Mouse (Mus musculus): ENCODE measurements around the gene Synj2. TPM values are rescaled to one million over a fixed set of nuclear protein-coding genes. Genes with fewer than 3 reads are reported as not detected.

Gene Synj2
- total and polyA plus RNA-seq, 2 experiments from 2014 or later: 4.8 to 15.9 TPM

- Histone ChIP-seq H3K9ac (replicated peaks; ENCODE audit: low read depth, low read length) (no peak overlapping the region), H3K4me1 (ENCODE audit: control insufficient read depth, insufficient read depth) (peaks cover 51% of the 10 kb centered on the region), H3K9me3 (replicated peaks; ENCODE audit: control insufficient read depth, low read length) (no peaks in the 10 kb centered on the region), H3K27ac (ENCODE audit: low read depth) (peak overlapping the region; percentile 39), H3K36me3 (replicated peaks; ENCODE audit: control insufficient read depth, insufficient read depth, low read length) (0 out of 2 replicates have a peak, but pooled peaks cover 4% of the 10 kb centered on the region), H3K4me3 (ENCODE audit: low read depth, low read length) (no peak overlapping the region), H3K4me2 (ENCODE audit: low read depth, low read length) (no peak overlapping the region), H3K27me3 (ENCODE audit: control insufficient read depth, insufficient read depth, low read length) (no peaks in the 10 kb centered on the region)
- 63% methylated on average over 6 of the region's 6 CpGs for WGBS
- TF ChIP-seq EP300 (IDR thresholded peaks at IDR 0.05; ENCODE audit: low read depth) (no peak), CTCF (IDR thresholded peaks at IDR 0.05; ENCODE audit: low read depth) (no peak)
- DNase-seq (ENCODE audit: low spot score): no peak
- no peak; the same call in 1 of the 2 replicates for ATAC-seq (ENCODE audit: insufficient read depth, low read depth)
Observed at GRCm38 (mm10) chr17:5983150-5983549, 42.1 kb downstream of the Synj2 start.

GRCm38 (mm10) chr17:5983901-5984300, 42.8 kb downstream of the Synj2 start:
- no peak overlapping the region for H3K4me2 ChIP-seq (ENCODE audit: low read depth, low read length)
- H3K4me3 ChIP-seq (ENCODE audit: low read depth, low read length): no peak overlapping the region
- WGBS: 74% methylated on average over 6 of the region's 6 CpGs
- H3K27ac ChIP-seq (ENCODE audit: low read depth): no peak overlapping the region
- DNase-seq (ENCODE audit: low spot score) (no peak), ATAC-seq (ENCODE audit: insufficient read depth, low read depth) (no peak)
- H3K27me3 ChIP-seq (ENCODE audit: control insufficient read depth, insufficient read depth, low read length): no peaks in the 10 kb centered on the region
- TF ChIP-seq EP300 (IDR thresholded peaks at IDR 0.05; ENCODE audit: low read depth) (no peak), CTCF (IDR thresholded peaks at IDR 0.05; ENCODE audit: low read depth) (no peak)
- no peak overlapping the region for H3K9ac ChIP-seq (replicated peaks; ENCODE audit: low read depth, low read length)
- H3K9me3 ChIP-seq (replicated peaks; ENCODE audit: control insufficient read depth, low read length): no peaks in the 10 kb centered on the region
- 0 out of 2 replicates have a peak, but pooled peaks cover 4% of the 10 kb centered on the region for H3K36me3 ChIP-seq (replicated peaks; ENCODE audit: control insufficient read depth, insufficient read depth, low read length)
- peaks cover 43% of the 10 kb centered on the region for H3K4me1 ChIP-seq (ENCODE audit: control insufficient read depth, insufficient read depth)

- H3K4me3 ChIP-seq (ENCODE audit: low read depth, low read length): no peak overlapping the region
- H3K4me1 ChIP-seq (ENCODE audit: control insufficient read depth, insufficient read depth): peaks cover 34% of the 10 kb centered on the region
- 0 out of 2 replicates have a peak, but pooled peaks cover 4% of the 10 kb centered on the region for H3K36me3 ChIP-seq (replicated peaks; ENCODE audit: control insufficient read depth, insufficient read depth, low read length)
- H3K27me3 ChIP-seq (ENCODE audit: control insufficient read depth, insufficient read depth, low read length): no peaks in the 10 kb centered on the region
- ATAC-seq (ENCODE audit: insufficient read depth, low read depth) (no peak), DNase-seq (ENCODE audit: low spot score) (no peak)
- no peak overlapping the region for H3K4me2 ChIP-seq (ENCODE audit: low read depth, low read length)
- 79% methylated on average over 13 of the region's 13 CpGs for WGBS
- H3K27ac ChIP-seq (ENCODE audit: low read depth): no peak overlapping the region
- TF ChIP-seq CTCF (IDR thresholded peaks at IDR 0.05; ENCODE audit: low read depth) (no peak), EP300 (IDR thresholded peaks at IDR 0.05; ENCODE audit: low read depth) (no peak)
- H3K9me3 ChIP-seq (replicated peaks; ENCODE audit: control insufficient read depth, low read length): no peaks in the 10 kb centered on the region
- H3K9ac ChIP-seq (replicated peaks; ENCODE audit: low read depth, low read length): no peak overlapping the region
Observed at GRCm38 (mm10) chr17:5984700-5985231, 43.7 kb downstream of the Synj2 start.

GRCm38 (mm10) chr17:5985271-5985670, 44.2 kb downstream of the Synj2 start:
- no peak for DNase-seq (ENCODE audit: low spot score)
- Histone ChIP-seq H3K4me3 (ENCODE audit: low read depth, low read length) (no peak overlapping the region), H3K9ac (replicated peaks; ENCODE audit: low read depth, low read length) (no peak overlapping the region), H3K27me3 (ENCODE audit: control insufficient read depth, insufficient read depth, low read length) (no peaks in the 10 kb centered on the region), H3K36me3 (replicated peaks; ENCODE audit: control insufficient read depth, insufficient read depth, low read length) (0 out of 2 replicates have a peak, but pooled peaks cover 8% of the 10 kb centered on the region), H3K4me1 (ENCODE audit: control insufficient read depth, insufficient read depth) (peaks cover 30% of the 10 kb centered on the region), H3K27ac (ENCODE audit: low read depth) (no peak overlapping the region), H3K9me3 (replicated peaks; ENCODE audit: control insufficient read depth, low read length) (no peaks in the 10 kb centered on the region), H3K4me2 (ENCODE audit: low read depth, low read length) (no peak overlapping the region)
- 94% methylated on average over 1 of the region's 1 CpGs for WGBS
- ATAC-seq (ENCODE audit: insufficient read depth, low read depth): no peak
- TF ChIP-seq CTCF (IDR thresholded peaks at IDR 0.05; ENCODE audit: low read depth) (no peak), EP300 (IDR thresholded peaks at IDR 0.05; ENCODE audit: low read depth) (no peak)

GRCm38 (mm10) chr17:5987271-5988056, 46.4 kb downstream of the Synj2 start:
- WGBS: 55% methylated on average over 11 of the region's 11 CpGs
- H3K27me3 ChIP-seq (ENCODE audit: control insufficient read depth, insufficient read depth, low read length): no peaks in the 10 kb centered on the region
- H3K9me3 ChIP-seq (replicated peaks; ENCODE audit: control insufficient read depth, low read length): no peaks in the 10 kb centered on the region
- H3K4me1 ChIP-seq (ENCODE audit: control insufficient read depth, insufficient read depth): peaks cover 24% of the 10 kb centered on the region
- 0 out of 2 replicates have a peak, but pooled peaks cover 8% of the 10 kb centered on the region for H3K36me3 ChIP-seq (replicated peaks; ENCODE audit: control insufficient read depth, insufficient read depth, low read length)
- H3K27ac ChIP-seq (ENCODE audit: low read depth): no peak overlapping the region
- ATAC-seq (ENCODE audit: insufficient read depth, low read depth): no peak
- no peak overlapping the region for H3K9ac ChIP-seq (replicated peaks; ENCODE audit: low read depth, low read length)
- H3K4me2 ChIP-seq (ENCODE audit: low read depth, low read length): no peak overlapping the region
- H3K4me3 ChIP-seq (ENCODE audit: low read depth, low read length): no peak overlapping the region
- no peak for DNase-seq (ENCODE audit: low spot score)
- TF ChIP-seq CTCF (IDR thresholded peaks at IDR 0.05; ENCODE audit: low read depth) (no peak), EP300 (IDR thresholded peaks at IDR 0.05; ENCODE audit: low read depth) (no peak)
